Mouse (Mus musculus) hindbrain, embryonic 13.5 days (tissue): ENCODE measurements around the gene Sytl1. TPM values are rescaled to one million over a fixed set of nuclear protein-coding genes. Genes with fewer than 3 reads are reported as not detected.

Source experiments
- ATAC-seq: fragments of 200-750 bp; cut with Nextera tagmentation; 2 replicates; pipeline ENCODE4 v1.8.0; 2017; ENCODE audit warnings: moderate TSS enrichment; ENCODE audit not compliant: low FRiP score
- H3K27ac ChIP-seq: fragments of 300-500 bp; sonication (generic); 2 replicates; pipeline ENCODE4 v1.5.1; 2015; ENCODE audit warnings: inconsistent platforms, mild to moderate bottlenecking, moderate library complexity
- H3K27me3 ChIP-seq: fragments of 300-500 bp; sonication (generic); 2 replicates; pipeline ENCODE4 v1.6.1; 2015; ENCODE audit warnings: mild to moderate bottlenecking, inconsistent platforms
- H3K36me3 ChIP-seq: fragments of 300-500 bp; sonication (generic); 2 replicates; pipeline ENCODE4 v1.6.1; 2015; ENCODE audit warnings: mild to moderate bottlenecking, inconsistent platforms
- H3K4me1 ChIP-seq: fragments of 300-500 bp; sonication (generic); replicated peaks from 2 replicates; pipeline ENCODE4 v1.6.1; 2015; ENCODE audit warnings: inconsistent platforms
- H3K4me2 ChIP-seq: fragments of 300-500 bp; sonication (generic); 2 replicates; pipeline ENCODE4 v1.6.1; 2015; ENCODE audit warnings: inconsistent platforms, mild to moderate bottlenecking, moderate library complexity
- H3K4me3 ChIP-seq: fragments of 300-500 bp; sonication (generic); 2 replicates; pipeline ENCODE4 v1.5.1; 2015; ENCODE audit warnings: mild to moderate bottlenecking, inconsistent platforms
- H3K9ac ChIP-seq: fragments of 300-500 bp; sonication (generic); 2 replicates; pipeline ENCODE4 v1.6.1; 2015; ENCODE audit warnings: mild to moderate bottlenecking, inconsistent platforms
- H3K9me3 ChIP-seq: fragments of 300-500 bp; sonication (generic); 2 replicates; pipeline ENCODE4 v1.6.1; 2016; ENCODE audit warnings: inconsistent platforms
- WGBS: fragments of 180-500 bp; shearing (Covaris S2); methylation state at CpG from one replicate; pipeline ENCODE4 v1.1.7; 2015; 5-methylcytosine and 5-hydroxymethylcytosine counted together
- polyA plus RNA-seq: library from polyadenylated mRNA; unstranded; fragments of >200 nt; fragmentation: Nextera tagmentation; extraction: Ambion mirVana; gene quantifications from 2 replicates; pipeline ENCODE4 v1.2.1, GENCODE M21; 2015

Sytl1 gene
- polyA plus RNA-seq, 1 experiment from 2014 or later: 0.69 TPM

DNA sequence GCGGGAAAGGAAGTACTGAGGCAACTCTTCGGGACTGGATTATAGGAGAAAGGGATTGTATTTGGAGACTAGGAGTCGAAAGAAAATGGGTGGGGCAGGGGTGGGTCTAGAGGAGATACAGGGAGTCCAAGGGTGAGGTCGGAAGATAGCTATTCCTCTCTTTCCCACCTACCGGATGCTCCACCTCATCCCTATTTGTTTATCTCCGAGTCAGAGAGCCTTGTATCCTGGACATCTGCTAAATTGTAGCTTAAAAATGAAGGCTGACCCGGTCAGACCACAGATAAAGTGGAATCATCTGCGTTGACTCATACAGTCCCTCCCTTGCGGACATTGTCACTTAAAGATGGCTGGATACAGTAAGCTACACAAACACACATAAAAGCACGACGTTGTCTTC, 21.0 kb downstream of the Sytl1 start:
- no peak for ATAC-seq
- Histone ChIP-seq H3K27ac (no peak overlapping the region), H3K27me3 (peaks cover 83% of the 10 kb centered on the region), H3K4me3 (peak overlapping the region; percentile 49), H3K9ac (no peak overlapping the region), H3K9me3 (no peaks in the 10 kb centered on the region), H3K4me1 (peaks cover 20% of the 10 kb centered on the region), H3K4me2 (peak overlapping the region; percentile 68), H3K36me3 (no peaks in the 10 kb centered on the region)
- 37% methylated on average over 11 of the region's 11 CpGs for WGBS

- Histone ChIP-seq H3K9me3 (no peaks in the 10 kb centered on the region), H3K4me2 (peak overlapping the region; percentile 68), H3K27me3 (peaks cover 78% of the 10 kb centered on the region), H3K9ac (peak overlapping the region; percentile 72), H3K4me3 (peak overlapping the region; percentile 49), H3K4me1 (peaks cover 20% of the 10 kb centered on the region), H3K36me3 (no peaks in the 10 kb centered on the region), H3K27ac (no peak overlapping the region)
- WGBS: under 1% methylated on average over 78 of the region's 78 CpGs
- peak; percentile 91 for ATAC-seq
Measured at GRCm38 (mm10) chr4:133240934-133241908, 21.7 kb downstream of the Sytl1 start.

DNA sequence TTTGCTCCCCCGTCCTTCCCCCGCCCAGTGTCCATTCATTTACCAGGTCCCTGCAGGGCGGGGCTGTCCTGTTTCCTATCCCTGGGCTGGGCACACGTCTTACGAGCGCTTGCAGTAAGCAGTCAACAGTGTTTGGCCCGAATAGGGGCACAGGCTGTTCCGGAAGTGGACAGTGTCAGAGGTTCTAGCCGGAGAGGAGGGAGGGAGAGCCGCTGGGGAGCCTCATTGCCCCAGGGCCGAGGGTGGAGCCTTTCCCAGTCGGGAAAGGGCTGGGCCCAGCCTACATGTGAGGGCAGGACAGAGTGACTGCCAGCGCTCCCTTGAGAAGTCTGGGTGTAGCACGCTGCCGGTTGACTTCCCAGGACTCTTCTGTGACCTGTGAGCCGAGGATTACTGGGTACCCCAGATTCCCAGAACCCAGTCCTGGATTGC, 22.4 kb downstream of the Sytl1 start, which contains the start of gene Map3k6:
Map3k6 (plus strand) TSS at position 329 of the 432 bp plus-strand sequence.
- Histone ChIP-seq H3K9ac (peak within 1 kb of the TSS; percentile 72), H3K27me3 (peaks cover 75% of the 10 kb centered on the region), H3K4me2 (peak within 1 kb of the TSS; percentile 68), H3K4me3 (peak within 1 kb of the TSS; percentile 49), H3K36me3 (no peaks in the 10 kb centered on the region), H3K4me1 (peaks cover 20% of the 10 kb centered on the region), H3K9me3 (no peaks in the 10 kb centered on the region), H3K27ac (no peak within 1 kb of the TSS)
- no peak; the same call in 1 of the 2 replicates for ATAC-seq
- WGBS: 3% methylated on average over 16 of the region's 16 CpGs

GRCm38 (mm10) chr4:133237911-133238310, 25.0 kb downstream of the Sytl1 start:
- Histone ChIP-seq H3K27ac (no peak overlapping the region), H3K9me3 (no peaks in the 10 kb centered on the region), H3K4me1 (peaks cover 17% of the 10 kb centered on the region), H3K27me3 (peaks cover 59% of the 10 kb centered on the region), H3K4me2 (no peak overlapping the region), H3K9ac (no peak overlapping the region), H3K4me3 (no peak overlapping the region), H3K36me3 (no peaks in the 10 kb centered on the region)
- 88% methylated on average over 4 of the region's 4 CpGs for WGBS
- ATAC-seq: no peak

GRCm38 (mm10) chr4:133235415-133235814, 27.5 kb downstream of the Sytl1 start:
- H3K27me3 ChIP-seq: peaks cover 44% of the 10 kb centered on the region
- no peaks in the 10 kb centered on the region for H3K36me3 ChIP-seq
- H3K27ac ChIP-seq: no peak overlapping the region
- H3K4me2 ChIP-seq: no peak overlapping the region
- no peak for ATAC-seq
- no peak overlapping the region for H3K4me3 ChIP-seq
- no peaks in the 10 kb centered on the region for H3K9me3 ChIP-seq
- WGBS: 81% methylated on average over 5 of the region's 5 CpGs
- no peak overlapping the region for H3K9ac ChIP-seq
- peaks cover under 1% of the 10 kb centered on the region; the same call in 1 of the 2 replicates for H3K4me1 ChIP-seq

DNA sequence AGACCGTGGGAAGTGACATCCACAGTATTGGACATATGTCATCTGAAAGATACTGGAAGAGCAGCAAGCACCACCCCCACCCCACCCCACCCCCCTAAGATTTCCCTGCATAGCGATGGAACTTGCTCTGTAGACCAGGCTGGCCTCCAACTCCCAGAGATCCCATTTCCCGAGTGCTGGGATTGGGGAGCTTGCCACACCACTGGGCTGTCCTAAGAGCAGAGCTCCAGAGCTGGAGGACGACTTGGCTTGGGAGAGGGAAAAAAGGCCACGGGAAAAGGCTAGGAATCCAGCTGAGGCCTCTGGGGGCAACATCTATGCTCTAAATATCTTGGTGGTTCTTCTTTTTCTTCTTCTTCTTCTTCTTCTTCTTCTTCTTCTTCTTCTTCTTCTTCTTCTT, 28.1 kb downstream of the Sytl1 start:
- no peak overlapping the region for H3K27ac ChIP-seq
- no peak overlapping the region for H3K4me2 ChIP-seq
- 0 out of 2 replicates have a peak, but pooled peaks cover 3% of the 10 kb centered on the region for H3K4me1 ChIP-seq
- H3K9ac ChIP-seq: no peak overlapping the region
- WGBS: 66% methylated on average over 5 of the region's 5 CpGs
- peaks cover 38% of the 10 kb centered on the region for H3K27me3 ChIP-seq
- no peaks in the 10 kb centered on the region for H3K9me3 ChIP-seq
- no peaks in the 10 kb centered on the region for H3K36me3 ChIP-seq
- no peak for ATAC-seq
- H3K4me3 ChIP-seq: no peak overlapping the region

DNA sequence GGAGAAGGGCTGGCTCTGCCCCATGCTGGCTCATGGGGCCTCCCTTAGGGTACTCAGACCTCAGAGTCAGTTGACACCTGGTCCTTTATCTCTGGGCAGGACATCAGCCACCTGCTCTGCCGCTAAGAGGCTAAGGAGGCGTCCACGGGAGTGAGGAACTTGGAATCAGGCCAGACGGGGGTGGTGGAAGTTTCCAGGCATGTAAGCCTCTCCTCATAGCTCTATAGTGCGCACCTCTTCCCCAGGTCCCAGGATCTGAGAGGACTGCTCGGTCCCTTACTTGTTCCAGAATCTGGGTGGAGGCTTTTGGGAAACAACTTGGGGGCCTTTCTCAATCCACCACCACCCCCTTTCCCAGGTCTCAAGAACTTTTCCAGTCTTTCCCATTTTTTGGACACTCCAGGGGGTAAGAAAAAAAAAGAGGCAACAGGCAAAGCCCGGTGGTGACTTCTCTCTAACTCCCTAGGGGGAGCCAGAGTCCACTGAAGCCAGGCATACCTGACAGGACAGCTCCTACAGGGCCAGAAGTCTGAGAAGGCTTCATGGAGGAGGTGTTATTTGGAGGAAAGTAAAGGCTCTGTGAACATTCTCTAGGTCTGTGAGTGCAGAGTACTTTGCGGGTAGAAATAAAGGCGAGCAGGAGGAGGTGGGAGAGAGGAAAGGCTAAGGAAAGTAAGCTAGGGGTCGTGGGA, 29.5 kb downstream of the Sytl1 start:
- Histone ChIP-seq H3K4me3 (no peak overlapping the region), H3K9ac (no peak overlapping the region), H3K36me3 (no peaks in the 10 kb centered on the region), H3K4me2 (no peak overlapping the region), H3K9me3 (no peaks in the 10 kb centered on the region), H3K4me1 (0 out of 2 replicates have a peak, but pooled peaks cover 4% of the 10 kb centered on the region), H3K27ac (no peak overlapping the region), H3K27me3 (peaks cover 26% of the 10 kb centered on the region; the same call in 1 of the 2 replicates)
- no peak for ATAC-seq
- 49% methylated on average over 10 of the region's 10 CpGs for WGBS

GRCm38 (mm10) chr4:133229582-133229981, 33.3 kb downstream of the Sytl1 start:
- H3K27ac ChIP-seq: peak overlapping the region; percentile 19; the same call in 1 of the 2 replicates
- ATAC-seq: no peak

DNA sequence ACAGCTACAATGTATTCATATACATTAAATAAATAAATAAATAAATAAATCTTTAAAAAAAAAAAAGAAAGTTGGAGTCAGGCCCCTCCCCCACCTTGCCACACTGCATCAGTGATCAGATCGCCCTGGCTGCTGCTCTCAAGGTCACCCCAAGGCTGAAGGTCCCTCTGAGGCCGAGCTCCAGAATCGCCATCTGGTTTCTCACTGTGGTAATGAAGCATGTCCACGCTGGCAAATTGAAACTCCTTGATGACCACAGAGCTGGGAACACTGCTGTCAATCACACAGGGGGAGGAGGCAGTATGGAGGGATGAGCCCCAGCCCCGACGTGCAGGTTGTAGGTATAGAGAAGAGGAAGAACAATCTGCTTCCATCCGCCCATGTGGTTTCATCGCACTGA, 35.3 kb downstream of the Sytl1 start:
- H3K4me3 ChIP-seq: no peak overlapping the region
- ATAC-seq: no peak

More at GRCm38 (mm10) chr4:133229582-133229981, 33.3 kb downstream of the Sytl1 start:
- Histone ChIP-seq H3K9ac (no peak overlapping the region), H3K4me3 (no peak overlapping the region), H3K4me1 (0 out of 2 replicates have a peak, but pooled peaks cover 7% of the 10 kb centered on the region), H3K4me2 (no peak overlapping the region), H3K9me3 (no peaks in the 10 kb centered on the region), H3K27me3 (0 out of 2 replicates have a peak, but pooled peaks cover 15% of the 10 kb centered on the region), H3K36me3 (no peaks in the 10 kb centered on the region)
- WGBS: 58% methylated on average over 8 of the region's 8 CpGs

GRCm38 (mm10) chr4:133226073-133226472, 36.8 kb downstream of the Sytl1 start:
- no peak overlapping the region for H3K4me2 ChIP-seq
- H3K27ac ChIP-seq: no peak overlapping the region
- H3K4me1 ChIP-seq: peaks cover 22% of the 10 kb centered on the region
- H3K36me3 ChIP-seq: no peaks in the 10 kb centered on the region
- peaks cover 22% of the 10 kb centered on the region for H3K27me3 ChIP-seq
- no peak overlapping the region for H3K9ac ChIP-seq
- no peak for ATAC-seq
- no peaks in the 10 kb centered on the region for H3K9me3 ChIP-seq
- H3K4me3 ChIP-seq: no peak overlapping the region
- 74% methylated on average over 10 of the region's 10 CpGs for WGBS

More for the DNA sequence above, 35.3 kb downstream of the Sytl1 start:
- H3K27ac ChIP-seq: no peak overlapping the region
- no peak overlapping the region for H3K4me2 ChIP-seq
- 0 out of 2 replicates have a peak, but pooled peaks cover 17% of the 10 kb centered on the region for H3K27me3 ChIP-seq
- no peaks in the 10 kb centered on the region for H3K36me3 ChIP-seq
- WGBS: 44% methylated on average over 8 of the region's 8 CpGs
- no peak overlapping the region for H3K9ac ChIP-seq
- H3K4me1 ChIP-seq: peaks cover 18% of the 10 kb centered on the region
- no peaks in the 10 kb centered on the region for H3K9me3 ChIP-seq

- 38% methylated on average over 5 of the region's 5 CpGs for WGBS
- no peaks in the 10 kb centered on the region for H3K9me3 ChIP-seq
- no peak overlapping the region for H3K4me3 ChIP-seq
- H3K4me2 ChIP-seq: no peak overlapping the region
- ATAC-seq: no peak
- H3K27ac ChIP-seq: no peak overlapping the region
- H3K9ac ChIP-seq: peak overlapping the region; percentile 43; the same call in 1 of the 2 replicates
- H3K36me3 ChIP-seq: no peaks in the 10 kb centered on the region
- peaks cover 25% of the 10 kb centered on the region for H3K4me1 ChIP-seq
- peaks cover 43% of the 10 kb centered on the region for H3K27me3 ChIP-seq
Measured at GRCm38 (mm10) chr4:133223875-133224274, 39.0 kb downstream of the Sytl1 start.

DNA sequence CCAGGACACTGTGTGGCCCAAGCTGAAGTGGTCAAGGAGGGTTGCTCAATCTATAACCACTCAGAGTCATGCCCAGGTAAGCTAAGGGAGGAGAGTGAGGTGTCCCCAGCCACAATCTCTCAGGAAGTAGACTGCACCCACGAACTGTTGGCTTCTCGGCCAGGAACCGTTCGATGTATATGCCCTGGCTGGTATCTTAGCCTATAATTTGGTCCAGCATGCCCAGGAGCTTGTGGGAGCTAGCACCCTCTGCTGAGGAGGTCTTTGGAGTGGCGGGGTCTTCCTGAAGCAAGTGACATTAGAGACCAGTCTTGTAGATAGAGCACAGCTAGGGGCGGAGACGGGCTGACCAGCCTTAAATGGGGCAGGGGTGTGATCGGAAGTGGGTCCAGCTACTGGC, 41.2 kb downstream of the Sytl1 start:
- WGBS: 86% methylated on average over 8 of the region's 8 CpGs
- H3K27me3 ChIP-seq: peaks cover 51% of the 10 kb centered on the region
- no peak for ATAC-seq
- H3K4me3 ChIP-seq: no peak overlapping the region
- H3K9ac ChIP-seq: no peak overlapping the region
- no peak overlapping the region for H3K27ac ChIP-seq
- no peaks in the 10 kb centered on the region for H3K36me3 ChIP-seq
- H3K4me2 ChIP-seq: no peak overlapping the region
- H3K9me3 ChIP-seq: no peaks in the 10 kb centered on the region
- peaks cover 30% of the 10 kb centered on the region for H3K4me1 ChIP-seq
